ENCODE assay signal across 12 mouse cellular contexts in the genomic region with DNA sequence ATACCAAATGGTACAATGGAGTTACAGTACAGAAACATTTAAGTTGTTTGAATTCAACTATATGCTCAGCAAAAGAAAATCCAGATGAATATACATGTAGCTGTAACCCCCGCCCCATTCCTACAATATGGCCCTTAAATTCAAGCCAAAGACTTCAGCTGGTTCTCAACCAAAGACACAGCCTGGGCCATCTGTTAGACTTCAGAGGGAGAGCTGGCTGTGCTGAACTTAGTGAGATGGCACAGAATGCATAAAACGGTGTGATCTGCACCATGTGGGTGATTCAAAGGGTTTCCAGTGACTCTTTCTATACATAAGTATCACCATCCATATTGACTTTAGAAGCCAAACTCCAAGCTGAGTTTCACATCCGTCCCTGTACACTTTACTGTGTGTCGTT.
DNase-seq lines count a peak whose midpoint lies in the region; ATAC-seq lines count a peak whose summit lies in the region.
"Had no signal": no experiment of that assay in that cellular context is flagged by ENCODE, and none has a peak within 500 bp of the region (broad histone marks: within the 10 kb centered on the region; RNA-seq: fewer than 3 reads in every experiment).

No protein-coding gene starts in this region.

- peak; percentile 74 for ATAC-seq in frontal cortex, adult (ENCODE audit: low TSS enrichment)
- ATAC-seq: inflammation-experienced regulatory T-cells, adult 6 months had no signal

- no peak for DNase-seq in frontal cortex, postnatal 10 days (ENCODE audit: low spot score in 2 of 2)
- peak; percentile 38 for DNase-seq in right cerebral cortex, postnatal 25 days
- no peak for DNase-seq in right cerebral cortex, postnatal 14 days
- peak; percentile 46 to 62 for DNase-seq in cerebellum, postnatal 25 days
- DNase-seq in telencephalon, adult 2 months (ENCODE audit: low read depth, low spot score), result peak; percentile 80
- no peak for DNase-seq in ovary, postnatal 10 days (ENCODE audit: low spot score)
- no peak for DNase-seq in embryo, embryonic 9.5 days (ENCODE audit: extremely low spot score)
- DNase-seq: B cell, adult 2 months; heart, adult 2 months; lung, postnatal 14 days had no signal

Comparison
In these comparisons a context has a peak if more than half of its experiments do, and no peak if none do; other contexts are left out.
1. DNase-seq: peak in right cerebral cortex, postnatal 25 days (single experiment), cerebellum, postnatal 25 days (2 of 2) and telencephalon, adult 2 months (single experiment); none in frontal cortex, postnatal 10 days (0 of 2), right cerebral cortex, postnatal 14 days (single experiment), ovary, postnatal 10 days (single experiment) and embryo, embryonic 9.5 days (single experiment).